Mouse (Mus musculus): ENCODE data around the gene Vps35l.

The Vps35l gene

GRCm38 (mm10) chr7:118759372-118759771 is 19.3 kb downstream of the Vps35l start:
- ChIA-PET CTCF (interaction anchor here in 2 of 4 experiments (0.6 to 1.1 kb wide), 2 partner anchors 142 to 236 kb away, joined by 4 read pairs; partner anchors contain the start of gene Gprc5b (in 1 of the 2)), POLR2A (interaction anchor here in 1 of 4 experiments (0.6 to 1.8 kb wide), 5 partner anchors 9 to 233 kb away, joined by 3 to 9 read pairs (median 3); no protein-coding TSS in a partner anchor)

DNA sequence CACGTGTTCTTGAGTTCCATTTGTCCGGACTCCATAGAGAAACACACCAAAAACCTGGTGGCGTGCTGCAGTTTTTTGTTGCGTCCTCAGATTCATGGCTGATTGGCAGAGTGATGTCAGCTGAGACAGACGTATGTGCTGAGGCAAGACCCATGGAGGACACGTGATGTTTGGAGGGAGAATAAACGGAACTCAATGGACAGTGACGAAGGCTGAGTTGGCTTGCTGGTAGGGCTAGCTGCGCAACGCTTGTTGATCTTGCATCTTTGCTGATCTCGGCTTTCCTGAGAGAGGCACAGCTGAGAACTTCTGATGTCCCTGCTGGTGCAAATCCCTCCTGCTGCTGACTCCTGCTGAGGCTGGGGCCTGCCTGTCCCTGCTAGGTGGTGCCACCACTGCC is 23.9 kb downstream of the Vps35l start:
- ChIA-PET POLR2A (interaction anchor here in 2 of 4 experiments (0.9 to 2.1 kb wide), 8 partner anchors 14 to 230 kb away, joined by 3 to 6 read pairs (median 3); partner anchors contain the start of genes Iqck (in 1 of the 2) and Vps35l (in 1 of the 2)), CTCF (interaction anchor here (0.7 to 5.2 kb wide), 10 partner anchors 14 to 256 kb away, joined by 3 to 47 read pairs (median 4); partner anchors contain the start of genes Gprc5b (in 1 of the 4) and Vps35l (in 1 of the 4))

GRCm38 (mm10) chr7:118764725-118765124 is 24.7 kb downstream of the Vps35l start:
- CTCF ChIA-PET: interaction anchor here (0.7 to 5.2 kb wide), 11 partner anchors 15 to 255 kb away, joined by 3 to 47 read pairs (median 4); partner anchors contain the start of genes Gprc5b (in 1 of the 4) and Vps35l (in 1 of the 4)
- POLR2A ChIA-PET: interaction anchor here (0.6 to 2.5 kb wide), 15 partner anchors 9 to 231 kb away, joined by 3 to 14 read pairs (median 3); partner anchors contain the start of genes Gprc5b (in 1 of the 4), Iqck (in 1 of the 4) and Vps35l (in 1 of the 4)

DNA sequence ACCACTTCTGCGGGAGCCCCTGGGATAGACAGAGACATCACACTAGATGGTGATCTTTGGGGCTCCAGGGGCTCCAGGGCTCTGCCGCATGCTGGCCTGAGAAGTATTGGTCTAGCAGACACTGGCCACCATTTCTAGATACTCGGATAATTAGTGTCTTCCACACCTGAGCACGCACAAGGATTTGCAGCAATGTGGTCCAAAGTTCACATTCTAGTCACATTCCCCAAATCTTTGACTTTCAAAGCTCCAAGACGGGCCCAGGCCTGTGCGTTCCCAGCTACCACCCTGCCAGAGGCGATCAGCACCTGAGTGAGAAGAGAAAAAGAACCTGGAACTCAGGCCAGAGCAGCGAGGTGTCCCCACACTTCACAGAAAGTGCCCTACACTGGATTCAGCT is 25.6 kb downstream of the Vps35l start:
- ChIA-PET POLR2A (interaction anchor here (0.7 to 2.5 kb wide), 16 partner anchors 9 to 230 kb away, joined by 3 to 14 read pairs (median 4); partner anchors contain the start of genes Gprc5b (in 2 of the 4) and Vps35l (in 1 of the 4)), CTCF (interaction anchor here (0.6 to 5.2 kb wide), 67 partner anchors 7 to 661 kb away, joined by 3 to 74 read pairs (median 4); partner anchors contain the start of genes Gprc5b (in 4 of the 4) and Vps35l (in 3 of the 4))

- ChIA-PET CTCF (interaction anchor here (0.6 to 5.2 kb wide), 68 partner anchors 8 to 660 kb away, joined by 3 to 74 read pairs (median 4); partner anchors contain the start of genes Gprc5b (in 4 of the 4) and Vps35l (in 3 of the 4)), POLR2A (interaction anchor here (0.7 to 2.5 kb wide), 15 partner anchors 12 to 229 kb away, joined by 3 to 14 read pairs (median 4); partner anchors contain the start of genes Gprc5b (in 2 of the 4) and Vps35l (in 1 of the 4))
Observed at GRCm38 (mm10) chr7:118766119-118766833, 26.2 kb downstream of the Vps35l start.

DNA sequence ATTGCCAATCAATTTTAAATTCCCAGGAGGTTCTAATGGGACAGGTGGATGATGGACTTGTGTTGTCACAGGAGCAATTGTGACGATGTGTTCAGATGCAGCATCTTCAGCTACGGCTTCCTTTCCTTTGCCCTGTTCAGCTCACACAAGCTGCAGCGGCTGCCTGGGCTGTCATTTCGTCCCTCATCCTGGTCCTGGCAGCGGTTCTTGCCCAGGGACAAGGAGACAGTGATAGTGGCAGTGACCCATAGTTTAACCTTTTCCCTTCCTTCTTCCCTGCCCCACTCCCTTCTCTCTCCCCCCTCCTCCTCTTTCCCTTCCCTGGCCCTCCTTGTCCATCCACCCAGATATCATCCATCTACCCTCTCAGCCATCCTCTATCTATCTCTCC is 26.8 kb downstream of the Vps35l start:
- ChIA-PET POLR2A (interaction anchor here in 2 of 4 experiments (0.6 to 2.5 kb wide), 7 partner anchors 11 to 383 kb away, joined by 3 to 9 read pairs (median 3); partner anchors contain the start of gene Vps35l (in 1 of the 2)), CTCF (interaction anchor here (0.6 to 5.2 kb wide), 21 partner anchors 9 to 255 kb away, joined by 3 to 74 read pairs (median 6); partner anchors contain the start of genes Gprc5b (in 3 of the 4) and Vps35l (in 1 of the 4))

GRCm38 (mm10) chr7:118769208-118769607 is 29.2 kb downstream of the Vps35l start:
- CTCF ChIA-PET: interaction anchor here in 1 of 4 experiments (0.7 kb wide), 1 partner anchor 242 kb away, joined by 5 read pairs; no protein-coding TSS in a partner anchor
- POLR2A ChIA-PET: interaction anchor here in 3 of 4 experiments (1.0 to 1.8 kb wide), 4 partner anchors 21 to 82 kb away, joined by 3 to 4 read pairs (median 3); no protein-coding TSS in a partner anchor

DNA sequence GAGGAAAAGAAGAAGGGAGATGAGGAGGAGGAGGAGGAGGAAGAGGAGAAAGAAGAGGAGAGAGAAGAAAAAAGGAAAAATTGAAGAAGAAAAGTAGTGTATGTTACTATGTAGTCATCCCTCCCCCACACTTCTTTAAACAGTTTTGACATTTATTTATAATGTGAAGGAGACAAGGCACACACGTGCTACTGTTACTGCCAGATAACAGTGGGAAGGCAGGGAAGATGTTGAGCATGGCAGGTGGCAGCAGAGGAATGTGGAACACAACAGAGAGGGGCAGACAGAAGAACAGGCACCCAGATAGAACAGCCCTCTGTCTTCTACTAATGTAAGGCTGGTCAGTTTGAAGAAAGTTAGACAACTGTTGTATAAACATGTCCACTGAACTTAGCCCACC is 29.6 kb downstream of the Vps35l start:
- POLR2A ChIA-PET: interaction anchor here in 2 of 4 experiments (1.2 to 1.8 kb wide), 2 partner anchors 22 to 28 kb away, joined by 3 to 4 read pairs; no protein-coding TSS in a partner anchor
- CTCF ChIA-PET: interaction anchor here in 1 of 4 experiments (0.7 kb wide), 1 partner anchor 241 kb away, joined by 5 read pairs; no protein-coding TSS in a partner anchor

GRCm38 (mm10) chr7:118773027-118773426 is 33.0 kb downstream of the Vps35l start:
- ChIA-PET POLR2A (interaction anchor here in 2 of 4 experiments (0.6 to 2.2 kb wide), 14 partner anchors 18 to 602 kb away, joined by 3 to 8 read pairs (median 4); partner anchors contain the start of gene Vps35l (in 2 of the 2)), CTCF (interaction anchor here in 3 of 4 experiments (0.9 to 1.5 kb wide), 4 partner anchors 223 to 251 kb away, joined by 3 to 7 read pairs (median 5); no protein-coding TSS in a partner anchor)

- ChIA-PET POLR2A (interaction anchor here in 2 of 4 experiments (1.3 to 1.4 kb wide), 2 partner anchors 15 to 217 kb away, joined by 3 to 4 read pairs; no protein-coding TSS in a partner anchor), CTCF (interaction anchor here in 3 of 4 experiments (0.5 to 1.6 kb wide), 5 partner anchors 10 to 778 kb away, joined by 3 to 9 read pairs (median 4); partner anchors contain the start of gene Acsm2 (in 1 of the 3))
Observed at GRCm38 (mm10) chr7:118775991-118776390, 36.0 kb downstream of the Vps35l start.

DNA sequence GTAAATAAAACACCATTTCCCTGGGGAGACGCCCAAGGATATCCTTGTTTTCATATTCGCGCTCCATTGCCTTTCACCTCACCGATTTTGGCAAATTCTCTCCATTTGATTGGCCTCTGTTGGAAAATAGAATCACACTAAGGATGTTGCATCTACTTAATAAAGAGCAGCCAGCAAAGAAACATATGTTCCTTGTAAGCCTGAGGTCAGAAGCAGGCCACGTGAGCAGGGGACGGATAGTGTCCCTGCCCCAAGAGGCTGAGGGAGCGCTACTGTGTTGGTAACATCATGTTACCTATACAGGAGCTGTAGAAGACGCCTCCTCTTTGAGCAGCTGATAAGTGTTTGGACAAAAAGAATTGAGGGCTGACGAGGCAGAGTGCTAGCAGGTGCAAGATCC is 36.5 kb downstream of the Vps35l start:
- POLR2A ChIA-PET: interaction anchor here in 1 of 4 experiments (1.3 kb wide), 1 partner anchor 217 kb away, joined by 4 read pairs; no protein-coding TSS in a partner anchor

GRCm38 (mm10) chr7:118777598-118778394 is 37.8 kb downstream of the Vps35l start:
- POLR2A ChIA-PET: interaction anchor here in 2 of 4 experiments (0.6 to 1.8 kb wide), 4 partner anchors 9 to 16 kb away, joined by 3 to 6 read pairs (median 6); no protein-coding TSS in a partner anchor
- CTCF ChIA-PET: interaction anchor here in 2 of 4 experiments (0.8 to 1.1 kb wide), 3 partner anchors 12 to 218 kb away, joined by 3 to 4 read pairs (median 3); no protein-coding TSS in a partner anchor

More for the DNA sequence above, 36.5 kb downstream of the Vps35l start:
- CTCF ChIA-PET: interaction anchor here in 3 of 4 experiments (0.5 to 1.6 kb wide), 4 partner anchors 10 to 409 kb away, joined by 3 to 9 read pairs (median 3); no protein-coding TSS in a partner anchor

- POLR2A ChIA-PET: interaction anchor here in 1 of 4 experiments (1.0 to 1.8 kb wide), 3 partner anchors 8 to 11 kb away, joined by 3 to 6 read pairs (median 6); no protein-coding TSS in a partner anchor
- CTCF ChIA-PET: interaction anchor here in 2 of 4 experiments (0.6 to 1.1 kb wide), 2 partner anchors 204 to 217 kb away, joined by 4 to 5 read pairs; no protein-coding TSS in a partner anchor
Observed at GRCm38 (mm10) chr7:118778561-118778960, 38.5 kb downstream of the Vps35l start.

- CTCF ChIA-PET: interaction anchor here in 2 of 4 experiments (0.6 to 1.0 kb wide), 2 partner anchors 28 to 211 kb away, joined by 3 read pairs; partner anchors contain the start of gene Gprc5b (in 1 of the 2)
Observed at GRCm38 (mm10) chr7:118783305-118784001, 43.4 kb downstream of the Vps35l start.

DNA sequence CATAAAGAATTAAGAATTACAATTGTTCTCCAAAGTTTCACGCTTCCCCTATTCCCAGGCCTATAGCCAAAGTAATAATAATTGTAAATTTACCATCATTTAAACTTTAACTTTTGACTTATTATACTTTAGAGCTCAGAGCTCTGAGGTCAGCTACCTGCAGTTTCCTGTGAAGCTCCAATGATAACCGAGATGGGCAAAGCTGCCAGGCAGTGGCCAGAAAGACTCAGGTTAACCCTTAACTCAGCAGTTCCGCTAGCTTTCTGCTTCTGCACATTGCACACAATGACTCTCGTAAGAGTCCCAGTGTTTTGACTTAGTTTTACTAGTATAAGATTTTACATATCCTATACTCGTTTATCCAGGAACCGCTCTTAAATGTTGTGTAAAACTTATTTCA is 46.1 kb downstream of the Vps35l start:
- ChIA-PET POLR2A (no interaction called here), CTCF (no interaction called here)

More at GRCm38 (mm10) chr7:118783305-118784001, 43.4 kb downstream of the Vps35l start:
- POLR2A ChIA-PET: interaction anchor here in 1 of 4 experiments (0.8 kb wide), 1 partner anchor 180 kb away, joined by 3 read pairs; no protein-coding TSS in a partner anchor

- ChIA-PET CTCF (interaction anchor here in 1 of 4 experiments (0.9 kb wide), 1 partner anchor 21 kb away, joined by 5 read pairs; no protein-coding TSS in a partner anchor), POLR2A (interaction anchor here in 2 of 4 experiments (1.3 to 1.5 kb wide), 2 partner anchors 9 to 15 kb away, joined by 3 to 6 read pairs; no protein-coding TSS in a partner anchor)
Observed at GRCm38 (mm10) chr7:118787326-118787725, 47.3 kb downstream of the Vps35l start.
